Mouse (Mus musculus): ENCODE data around the gene Foxn1. TPM values are rescaled to one million over a fixed set of nuclear protein-coding genes. Genes with fewer than 3 reads are reported as not detected.

The Foxn1 gene
- polyA plus RNA-seq, 1 experiment from 2014 or later: not detected

DNA sequence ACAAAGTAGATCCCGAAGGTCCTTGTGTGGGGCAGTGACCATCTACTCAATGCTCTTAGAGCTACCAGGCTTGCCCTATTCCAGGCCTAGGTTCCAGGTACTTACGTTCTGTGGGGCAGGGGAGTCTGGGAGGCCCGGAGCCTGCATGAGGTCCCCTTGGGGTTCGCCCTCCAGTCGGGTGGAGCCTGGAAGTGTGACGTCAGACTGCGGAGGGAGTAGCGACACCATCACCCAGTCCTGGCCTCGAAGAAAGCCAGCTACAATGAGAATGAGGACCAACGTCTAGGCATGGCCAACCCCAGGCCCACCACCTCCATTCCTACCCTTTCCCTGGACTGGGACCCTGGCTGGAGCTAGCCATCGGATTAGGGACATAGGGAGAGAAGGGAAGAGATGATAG, 14.6 kb downstream of the Foxn1 start:
- H3K36me3 ChIP-seq (ENCODE audit: control insufficient read depth, insufficient read depth, low read length): no peaks in the 10 kb centered on the region
- no peaks in the 10 kb centered on the region for H3K4me1 ChIP-seq (ENCODE audit: control insufficient read depth, insufficient read depth, low read length)
- H3K27me3 ChIP-seq (ENCODE audit: control insufficient read depth, insufficient read depth, low read length): no peaks in the 10 kb centered on the region
- no peaks in the 10 kb centered on the region for H3K9me3 ChIP-seq (ENCODE audit: control insufficient read depth, low read length)
- ATAC-seq (ENCODE audit: insufficient read depth, low FRiP score, low TSS enrichment): no peak
- H3K9ac ChIP-seq (ENCODE audit: low read length): no peak overlapping the region
- no peak for DNase-seq (ENCODE audit: low spot score)
- H3K4me3 ChIP-seq (ENCODE audit: low read depth, low read length): no peak overlapping the region
- WGBS: 93% methylated on average over 11 of the region's 11 CpGs
- H3K27ac ChIP-seq (ENCODE audit: low read depth, low read length): no peak overlapping the region
- no peak overlapping the region for H3K4me2 ChIP-seq (ENCODE audit: low read depth)

- Histone ChIP-seq H3K4me2 (ENCODE audit: low read depth) (no peak overlapping the region), H3K36me3 (ENCODE audit: control insufficient read depth, insufficient read depth, low read length) (no peaks in the 10 kb centered on the region), H3K4me3 (ENCODE audit: low read depth, low read length) (no peak overlapping the region), H3K27ac (ENCODE audit: low read depth, low read length) (no peak overlapping the region), H3K9ac (ENCODE audit: low read length) (no peak overlapping the region), H3K27me3 (ENCODE audit: control insufficient read depth, insufficient read depth, low read length) (no peaks in the 10 kb centered on the region), H3K4me1 (ENCODE audit: control insufficient read depth, insufficient read depth, low read length) (no peaks in the 10 kb centered on the region), H3K9me3 (ENCODE audit: control insufficient read depth, low read length) (no peaks in the 10 kb centered on the region)
- ATAC-seq (ENCODE audit: insufficient read depth, low FRiP score, low TSS enrichment): no peak
- no peak for DNase-seq (ENCODE audit: low spot score)
- 85% methylated on average over 1 of the region's 1 CpGs for WGBS
Observed at GRCm38 (mm10) chr11:78370389-78370788, 16.0 kb downstream of the Foxn1 start.

- no peaks in the 10 kb centered on the region for H3K36me3 ChIP-seq (ENCODE audit: control insufficient read depth, insufficient read depth, low read length)
- H3K9me3 ChIP-seq (ENCODE audit: control insufficient read depth, low read length): no peaks in the 10 kb centered on the region
- no peaks in the 10 kb centered on the region for H3K27me3 ChIP-seq (ENCODE audit: control insufficient read depth, insufficient read depth, low read length)
- H3K4me3 ChIP-seq (ENCODE audit: low read depth, low read length): no peak overlapping the region
- no peak overlapping the region for H3K9ac ChIP-seq (ENCODE audit: low read length)
- WGBS: 90% methylated on average over 15 of the region's 15 CpGs
- ATAC-seq (ENCODE audit: insufficient read depth, low FRiP score, low TSS enrichment) (no peak), DNase-seq (ENCODE audit: low spot score) (no peak)
- H3K4me1 ChIP-seq (ENCODE audit: control insufficient read depth, insufficient read depth, low read length): no peaks in the 10 kb centered on the region
- no peak overlapping the region for H3K4me2 ChIP-seq (ENCODE audit: low read depth)
- no peak overlapping the region for H3K27ac ChIP-seq (ENCODE audit: low read depth, low read length)
Observed at GRCm38 (mm10) chr11:78367456-78368225, 18.7 kb downstream of the Foxn1 start.

GRCm38 (mm10) chr11:78364103-78364502, 22.3 kb downstream of the Foxn1 start:
- DNase-seq (ENCODE audit: low spot score) (no peak), ATAC-seq (ENCODE audit: insufficient read depth, low FRiP score, low TSS enrichment) (no peak)
- Histone ChIP-seq H3K36me3 (ENCODE audit: control insufficient read depth, insufficient read depth, low read length) (no peaks in the 10 kb centered on the region), H3K4me3 (ENCODE audit: low read depth, low read length) (no peak overlapping the region), H3K4me1 (ENCODE audit: control insufficient read depth, insufficient read depth, low read length) (no peaks in the 10 kb centered on the region), H3K27ac (ENCODE audit: low read depth, low read length) (no peak overlapping the region), H3K9me3 (ENCODE audit: control insufficient read depth, low read length) (no peaks in the 10 kb centered on the region), H3K9ac (ENCODE audit: low read length) (no peak overlapping the region), H3K4me2 (ENCODE audit: low read depth) (no peak overlapping the region), H3K27me3 (ENCODE audit: control insufficient read depth, insufficient read depth, low read length) (no peaks in the 10 kb centered on the region)
- WGBS: 57% methylated on average over 8 of the region's 8 CpGs

DNA sequence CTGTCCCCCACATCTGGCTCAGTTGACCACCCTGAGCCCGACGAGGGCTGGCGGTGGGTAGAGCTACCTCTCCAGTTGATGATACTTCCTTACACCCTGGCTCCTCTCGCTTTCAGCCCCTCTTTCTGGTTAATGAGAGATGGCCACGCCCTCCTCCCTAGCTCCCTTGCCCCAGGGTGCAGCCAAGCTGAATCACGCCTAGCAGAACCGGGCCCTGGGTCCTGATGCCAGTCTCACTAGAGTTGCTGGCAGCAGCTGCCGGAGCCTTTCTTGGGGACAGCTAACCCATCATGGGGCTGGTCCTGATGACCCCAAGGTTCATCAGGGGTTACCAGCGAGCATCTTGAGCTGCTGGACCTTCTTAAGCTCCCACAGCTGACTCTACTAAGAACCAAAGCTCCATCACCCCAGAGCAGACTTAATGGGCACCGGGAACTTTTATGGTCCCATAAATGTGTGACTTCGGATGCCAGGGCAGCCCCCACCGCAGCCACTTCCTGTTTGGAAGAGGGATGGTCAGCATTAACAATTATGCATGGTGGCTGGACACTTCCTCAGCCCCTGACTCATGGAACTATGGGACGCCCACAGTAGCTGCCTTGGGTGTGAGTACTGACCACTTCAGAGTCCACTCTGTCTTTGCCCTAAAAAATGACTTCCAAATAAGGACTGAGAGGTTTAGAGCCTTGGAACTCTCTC, 22.9 kb downstream of the Foxn1 start:
- WGBS: 73% methylated on average over 13 of the region's 13 CpGs
- H3K27me3 ChIP-seq (ENCODE audit: control insufficient read depth, insufficient read depth, low read length): no peaks in the 10 kb centered on the region

GRCm38 (mm10) chr11:78360789-78361131, 25.6 kb downstream of the Foxn1 start:
- Histone ChIP-seq H3K4me3 (ENCODE audit: low read depth, low read length) (no peak overlapping the region), H3K4me2 (ENCODE audit: low read depth) (no peak overlapping the region), H3K36me3 (ENCODE audit: control insufficient read depth, insufficient read depth, low read length) (no peaks in the 10 kb centered on the region), H3K27me3 (ENCODE audit: control insufficient read depth, insufficient read depth, low read length) (no peaks in the 10 kb centered on the region), H3K4me1 (ENCODE audit: control insufficient read depth, insufficient read depth, low read length) (no peaks in the 10 kb centered on the region), H3K9ac (ENCODE audit: low read length) (no peak overlapping the region; the same call in 1 of the 2 replicates), H3K27ac (ENCODE audit: low read depth, low read length) (no peak overlapping the region), H3K9me3 (ENCODE audit: control insufficient read depth, low read length) (no peaks in the 10 kb centered on the region)
- ATAC-seq (ENCODE audit: insufficient read depth, low FRiP score, low TSS enrichment): no peak
- 57% methylated on average over 2 of the region's 2 CpGs for WGBS
- no peak for DNase-seq (ENCODE audit: low spot score)

More for the DNA sequence above, 22.9 kb downstream of the Foxn1 start:
- H3K4me3 ChIP-seq (ENCODE audit: low read depth, low read length): no peak overlapping the region
- no peak for ATAC-seq (ENCODE audit: insufficient read depth, low FRiP score, low TSS enrichment)
- no peak overlapping the region for H3K27ac ChIP-seq (ENCODE audit: low read depth, low read length)
- no peaks in the 10 kb centered on the region for H3K36me3 ChIP-seq (ENCODE audit: control insufficient read depth, insufficient read depth, low read length)
- DNase-seq (ENCODE audit: low spot score): no peak
- no peaks in the 10 kb centered on the region for H3K4me1 ChIP-seq (ENCODE audit: control insufficient read depth, insufficient read depth, low read length)
- no peak overlapping the region for H3K9ac ChIP-seq (ENCODE audit: low read length)
- H3K9me3 ChIP-seq (ENCODE audit: control insufficient read depth, low read length): no peaks in the 10 kb centered on the region
- H3K4me2 ChIP-seq (ENCODE audit: low read depth): no peak overlapping the region

- peak overlapping the region; percentile 12; the same call in 1 of the 2 replicates for H3K4me3 ChIP-seq (ENCODE audit: low read depth, low read length)
- no peaks in the 10 kb centered on the region for H3K36me3 ChIP-seq (ENCODE audit: control insufficient read depth, insufficient read depth, low read length)
- ATAC-seq (ENCODE audit: insufficient read depth, low FRiP score, low TSS enrichment) (peak; percentile 50; the same call in 1 of the 2 replicates), DNase-seq (ENCODE audit: low spot score) (peak; percentile 87)
- no peaks in the 10 kb centered on the region for H3K27me3 ChIP-seq (ENCODE audit: control insufficient read depth, insufficient read depth, low read length)
- no peaks in the 10 kb centered on the region for H3K9me3 ChIP-seq (ENCODE audit: control insufficient read depth, low read length)
- H3K27ac ChIP-seq (ENCODE audit: low read depth, low read length): no peak overlapping the region
- WGBS: 12% methylated on average over 13 of the region's 13 CpGs
- no peaks in the 10 kb centered on the region for H3K4me1 ChIP-seq (ENCODE audit: control insufficient read depth, insufficient read depth, low read length)
- H3K4me2 ChIP-seq (ENCODE audit: low read depth): peak overlapping the region; percentile 42
- no peak overlapping the region; the same call in 1 of the 2 replicates for H3K9ac ChIP-seq (ENCODE audit: low read length)
Observed at GRCm38 (mm10) chr11:78360125-78360788, 26.1 kb downstream of the Foxn1 start.

GRCm38 (mm10) chr11:78358330-78359007, 27.9 kb downstream of the Foxn1 start:
- Histone ChIP-seq H3K4me2 (ENCODE audit: low read depth) (no peak overlapping the region), H3K27ac (ENCODE audit: low read depth, low read length) (no peak overlapping the region), H3K9ac (ENCODE audit: low read length) (no peak overlapping the region), H3K27me3 (ENCODE audit: control insufficient read depth, insufficient read depth, low read length) (no peaks in the 10 kb centered on the region), H3K36me3 (ENCODE audit: control insufficient read depth, insufficient read depth, low read length) (no peaks in the 10 kb centered on the region), H3K9me3 (ENCODE audit: control insufficient read depth, low read length) (no peaks in the 10 kb centered on the region), H3K4me1 (ENCODE audit: control insufficient read depth, insufficient read depth, low read length) (no peaks in the 10 kb centered on the region), H3K4me3 (ENCODE audit: low read depth, low read length) (no peak overlapping the region)
- DNase-seq (ENCODE audit: low spot score) (no peak), ATAC-seq (ENCODE audit: insufficient read depth, low FRiP score, low TSS enrichment) (no peak)
- 13% methylated on average over 22 of the region's 22 CpGs for WGBS

All from neural tube, embryonic 11.5 days (tissue).